ENCODE assay signal across 28 mouse cellular contexts in the genomic region with DNA sequence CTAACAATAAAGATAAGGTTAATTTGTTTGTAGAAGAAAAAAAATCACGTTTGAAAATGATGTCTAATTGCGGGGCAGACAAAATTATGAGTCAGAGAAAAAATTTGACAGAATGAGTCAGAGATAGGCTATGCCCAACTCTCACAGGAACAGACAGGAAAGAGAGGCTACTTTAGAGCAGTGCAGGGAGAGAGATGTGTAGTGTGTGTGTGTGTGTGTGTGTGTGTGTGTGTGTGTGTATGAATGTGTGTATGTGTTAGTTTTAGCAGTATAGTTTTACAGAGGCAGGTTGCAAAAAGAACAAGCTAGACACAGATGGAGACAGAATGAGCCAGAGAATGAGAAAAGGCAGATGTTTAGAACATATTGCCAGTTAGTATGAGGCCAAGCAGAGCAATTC. TPM values are rescaled to one million over a fixed set of nuclear protein-coding genes. Genes with fewer than 3 reads are reported as not detected.
DNase-seq lines count a peak whose midpoint lies in the region; TF ChIP-seq lines count a peak whose summit lies in the region.
"Had no signal": no experiment of that assay in that cellular context is flagged by ENCODE, and none has a peak within 500 bp of the region (broad histone marks: within the 10 kb centered on the region; RNA-seq: fewer than 3 reads in every experiment).

No protein-coding gene starts in this region.

- no peaks in the 10 kb centered on the region for H3K79me2 ChIP-seq in C2C12 (ENCODE audit: control insufficient read depth, insufficient read depth)

- no peaks in the 10 kb centered on the region for H3K79me3 ChIP-seq in C2C12 (ENCODE audit: low read depth)

- no peaks in the 10 kb centered on the region for H3K36me3 ChIP-seq in C2C12 (ENCODE audit: control insufficient read depth, insufficient read depth)
- H3K36me3 ChIP-seq in thymus, adult 2 months (ENCODE audit: control insufficient read depth, insufficient read depth, low read length), result no peaks in the 10 kb centered on the region
- H3K36me3 ChIP-seq: embryonic facial prominence, embryonic 12.5 days; embryonic facial prominence, embryonic 15.5 days; forebrain, embryonic 12.5 days; forebrain, embryonic 15.5 days; heart, embryonic 12.5 days; heart, embryonic 15.5 days had no signal

- no peaks in the 10 kb centered on the region for H3K27me3 ChIP-seq in C2C12 (ENCODE audit: control insufficient read depth, insufficient read depth, insufficient read length)
- no peaks in the 10 kb centered on the region for H3K27me3 ChIP-seq in thymus, adult 2 months (ENCODE audit: control insufficient read depth, insufficient read depth, low read length)
- H3K27me3 ChIP-seq: embryonic facial prominence, embryonic 12.5 days; embryonic facial prominence, embryonic 15.5 days; forebrain, embryonic 12.5 days; forebrain, embryonic 15.5 days; heart, embryonic 12.5 days; heart, embryonic 15.5 days had no signal

- H3K27ac ChIP-seq in embryonic fibroblast, embryonic 13.5 days (ENCODE audit: insufficient read depth, low read length), result peak overlapping the region; percentile 69
- H3K27ac ChIP-seq in thymus, adult 2 months (ENCODE audit: control insufficient read depth, insufficient read depth, low read length), result no peak overlapping the region
- H3K27ac ChIP-seq: embryonic facial prominence, embryonic 12.5 days; embryonic facial prominence, embryonic 15.5 days; forebrain, embryonic 12.5 days; forebrain, embryonic 15.5 days; heart, embryonic 15.5 days; hindbrain, embryonic 14.5 days; hindbrain, postnatal 0 days had no signal

- H3K4me3 ChIP-seq in C2C12 (ENCODE audit: insufficient read depth, poor library complexity, severe bottlenecking), result no peak overlapping the region
- no peak overlapping the region for H3K4me3 ChIP-seq in embryonic fibroblast, embryonic 13.5 days (ENCODE audit: insufficient read depth, low read length)
- H3K4me3 ChIP-seq in thymus, adult 2 months (ENCODE audit: control insufficient read depth, insufficient read depth, low read length), result no peak overlapping the region
- H3K4me3 ChIP-seq: embryonic facial prominence, embryonic 12.5 days; embryonic facial prominence, embryonic 15.5 days; erythroblast, embryonic 14.5 days; forebrain, embryonic 12.5 days; forebrain, embryonic 15.5 days; heart, embryonic 12.5 days; heart, embryonic 15.5 days had no signal

- WGBS in thymus, adult 2 months, result 75% methylated on average over 2 of the region's 2 CpGs

- no peak for TF ChIP-seq CTCF in C2C12 (IDR thresholded peaks at IDR 0.05; ENCODE audit: control insufficient read depth, insufficient read depth, insufficient read length)
- TF ChIP-seq CTCF in embryonic fibroblast, embryonic 13.5 days (IDR thresholded peaks at IDR 0.05; ENCODE audit: borderline replicate concordance, insufficient read depth, low read length), result no peak
- no peak for TF ChIP-seq CTCF in thymus, adult 2 months (IDR thresholded peaks at IDR 0.05; ENCODE audit: borderline replicate concordance, control insufficient read depth, extremely low read depth, insufficient read depth, low read length, poor library complexity)

- peak; percentile 85 for DNase-seq in 3T3-L1 (ENCODE audit: low read depth, low spot score)
- DNase-seq in thymus, adult 2 months, result no peak
- no peak for DNase-seq in heart, postnatal 36 days
- no peak for DNase-seq in spleen, postnatal 10 days (ENCODE audit: low spot score in 2 of 2)
- DNase-seq: adrenal gland, adult 2 months; adrenal gland, postnatal 14 days; cerebellum, adult 18-20 months; cerebellum, adult 9-10 months; cerebellum, postnatal 14 days; gastrocnemius, postnatal 25 days; heart, adult 18-20 months; heart, postnatal 10 days; heart, postnatal 4 days; kidney, adult 11 months had no signal

- H3ac ChIP-seq in C2C12 (ENCODE audit: control insufficient read depth, insufficient read length, low read depth), result no peak overlapping the region

- intact Hi-C loops in heart, postnatal 36 days (cut with DNase I), result no loop called here

- no peak for TF ChIP-seq POLR2A in embryonic fibroblast, embryonic 13.5 days (IDR thresholded peaks at IDR 0.05; ENCODE audit: low read depth, low read length)
- no peak for TF ChIP-seq POLR2A in thymus, adult 2 months (IDR thresholded peaks at IDR 0.05; ENCODE audit: control insufficient read depth, extremely low read depth, insufficient read depth, low read length, poor library complexity)

- H3K4me1 ChIP-seq in embryonic fibroblast, embryonic 13.5 days (ENCODE audit: control insufficient read depth, insufficient read depth, low read length), result no peaks in the 10 kb centered on the region; the same call in 1 of the 2 replicates
- no peaks in the 10 kb centered on the region for H3K4me1 ChIP-seq in thymus, adult 2 months (replicated peaks; ENCODE audit: control insufficient read depth, insufficient read depth, low read length)
- H3K4me1 ChIP-seq: embryonic facial prominence, embryonic 12.5 days; embryonic facial prominence, embryonic 15.5 days; forebrain, embryonic 12.5 days; forebrain, embryonic 15.5 days; heart, embryonic 12.5 days; heart, embryonic 15.5 days had no signal

TF ChIP-seq in C2C12, 6 proteins besides CTCF, POLR2A, EP300 and RAD21:
- TF ChIP-seq FOSL1 (IDR thresholded peaks at IDR 0.05; ENCODE audit: insufficient read depth, low read length, poor library complexity, severe bottlenecking) (peak; percentile 83), CEBPB (IDR thresholded peaks at IDR 0.05; ENCODE audit: low read depth) (no peak), MYOD1 (IDR thresholded peaks at IDR 0.05; ENCODE audit: control insufficient read depth, insufficient read length, low read depth) (no peak), MYOG (IDR thresholded peaks at IDR 0.05; ENCODE audit: control insufficient read depth, extremely low read depth, insufficient read length) (no peak)

RNA-seq across cellular contexts. Expression of gene Fam71f2, which starts 19.7 kb away (rescaled TPM):
- 0.19 TPM for polyA plus RNA-seq in C2C12 (2012; fragmentation: generic; extraction: Trizol)
- polyA plus RNA-seq in embryonic fibroblast, embryonic 13.5 days (2011; ENCODE audit: insufficient read length, low read depth, missing spikeins), result not detected in 2 replicates
- polyA plus RNA-seq in thymus, adult 2 months (2012; rRNA removed), result 2.5 and 2.7 TPM in 2 replicates
- total RNA-seq in heart, postnatal 36 days (2021), result under 1 TPM in 1 of 2 experiments, not detected in 1; 0.27 TPM
- total RNA-seq: adrenal gland, postnatal 14 days; gastrocnemius, adult 8-10 months; gastrocnemius, postnatal 25 days; heart, adult 18-20 months; heart, postnatal 10 days had no signal
- polyA plus RNA-seq: erythroblast, embryonic 14.5 days had no signal

RNA-seq across cellular contexts. Expression of gene Fam71f1, which starts 19.8 kb away (rescaled TPM):
- 0.22 TPM for polyA plus RNA-seq in C2C12 (2012; fragmentation: generic; extraction: Trizol)
- not detected in 2 replicates for polyA plus RNA-seq in embryonic fibroblast, embryonic 13.5 days (2011; ENCODE audit: insufficient read length, low read depth, missing spikeins)
- polyA plus RNA-seq in thymus, adult 2 months (2012; rRNA removed), result not detected in 2 replicates
- total RNA-seq in heart, postnatal 36 days (2021), result not detected
- total RNA-seq: adrenal gland, adult 2 months; adrenal gland, postnatal 14 days; gastrocnemius, adult 8-10 months; gastrocnemius, postnatal 25 days; heart, adult 18-20 months; heart, postnatal 10 days; heart, postnatal 4 days; hindbrain, postnatal 0 days had no signal
- polyA plus RNA-seq: adrenal gland, adult 2 months; embryonic facial prominence, embryonic 15.5 days; erythroblast, embryonic 14.5 days; forebrain, embryonic 12.5 days; forebrain, embryonic 15.5 days; hindbrain, embryonic 11.5 days; hindbrain, embryonic 14.5 days; hindbrain, postnatal 0 days; inflammation-experienced regulatory T-cells, adult 6 months had no signal

RNA-seq across cellular contexts. Expression of gene Hilpda, which starts 26.8 kb away (rescaled TPM):
- 33.9 TPM for polyA plus RNA-seq in C2C12 (2012; fragmentation: generic; extraction: Trizol)
- 25.3 and 27.6 TPM in 2 replicates for polyA plus RNA-seq in embryonic fibroblast, embryonic 13.5 days (2011; ENCODE audit: insufficient read length, low read depth, missing spikeins)
- polyA plus RNA-seq in thymus, adult 2 months (2012; rRNA removed), result 31.3 and 35.9 TPM in 2 replicates
- total RNA-seq in heart, postnatal 36 days (2021), result 1 to 10 TPM; 4.4 to 5.7 TPM

RNA-seq across cellular contexts. Expression of gene Calu, which starts 48.8 kb away (rescaled TPM):
- polyA plus RNA-seq in C2C12 (2012; fragmentation: generic; extraction: Trizol), result 169 TPM
- 1,348 and 1,377 TPM in 2 replicates for polyA plus RNA-seq in embryonic fibroblast, embryonic 13.5 days (2011; ENCODE audit: insufficient read length, low read depth, missing spikeins)
- 35.2 and 41.9 TPM in 2 replicates for polyA plus RNA-seq in thymus, adult 2 months (2012; rRNA removed)
- total RNA-seq in heart, postnatal 36 days (2021), result 100 to 1,000 TPM; 240 to 254 TPM
